Mouse (Mus musculus) erythroblast, embryonic 14.5 days (primary cell): ENCODE results near the gene Arfgap2.

Experiments
- GATA1 ChIP-seq: IDR thresholded peaks from 2 replicates; pipeline ENCODE4 v1.6.1; 2012; ENCODE audit warnings: low read length, inconsistent platforms, mixed read lengths
- TAL1 ChIP-seq: IDR thresholded peaks from 3 replicates; pipeline ENCODE4 v1.6.1; 2012; ENCODE audit warnings: low read length, inconsistent platforms, mixed read lengths

DNA sequence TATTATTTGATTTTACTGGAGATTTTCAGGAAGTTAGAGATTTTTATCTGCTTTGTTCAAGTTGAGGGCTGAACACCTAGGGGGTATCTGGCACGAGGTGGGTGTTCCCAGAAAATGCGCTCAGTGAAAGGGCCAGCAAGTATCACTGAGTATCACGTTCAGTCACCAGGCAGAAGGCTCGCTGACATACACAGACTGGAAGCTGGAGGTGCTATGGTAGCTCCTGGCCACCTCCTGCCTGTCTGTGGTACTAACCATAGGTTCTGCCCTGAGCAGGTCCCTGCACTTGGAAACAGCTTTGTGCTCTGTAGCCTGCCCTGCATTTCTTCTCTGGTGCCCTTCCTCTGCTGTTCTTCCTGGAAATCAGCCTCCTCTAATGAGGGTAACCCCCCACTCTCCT, 12.3 kb upstream of the Arfgap2 start:
- no peak for TF ChIP-seq TAL1
- TF ChIP-seq GATA1, result no peak
